ENCODE assay signal across 26 mouse cellular contexts in the genomic region with DNA sequence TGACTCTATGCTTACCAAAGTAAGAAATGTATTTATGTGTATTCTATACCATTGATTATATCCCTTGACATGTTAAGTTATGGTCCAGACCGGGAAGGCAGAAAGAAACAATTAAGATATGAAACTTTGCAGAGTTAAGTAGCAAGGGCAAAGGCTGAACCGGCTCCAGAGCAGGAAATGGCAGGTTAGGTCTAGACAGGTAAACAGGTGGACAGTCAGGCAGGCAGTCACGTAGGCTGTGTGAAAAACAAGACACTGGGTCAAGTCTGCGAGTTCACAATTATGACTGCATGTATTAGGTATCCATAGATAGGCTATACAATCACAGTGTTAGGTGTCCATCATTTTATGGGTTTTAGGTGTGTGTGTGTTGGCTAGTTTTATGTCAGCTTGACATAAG.
A peak's percentile ranks its signal among the peaks of the same experiment; 100 is the strongest.
DNase-seq lines count a peak whose midpoint lies in the region; ATAC-seq lines count a peak whose summit lies in the region.
"Had no signal": no experiment of that assay in that cellular context is flagged by ENCODE, and none has a peak within 500 bp of the region (broad histone marks: within the 10 kb centered on the region; RNA-seq: fewer than 3 reads in every experiment).

No protein-coding gene starts in this region.

- peak; percentile 88 for ATAC-seq in intestine, embryonic 15.5 days
- ATAC-seq in intestine, embryonic 16.5 days = peak; percentile 90
- peak; percentile 69; the same call in 1 of the 2 replicates for ATAC-seq in stomach, embryonic 16.5 days (ENCODE audit: insufficient read depth, low FRiP score)
- ATAC-seq: CD4-positive, CD25-positive, alpha-beta regulatory T cell, adult 4 months; forebrain, embryonic 13.5 days; forebrain, embryonic 15.5 days; forebrain, postnatal 0 days had no signal

- no peaks in the 10 kb centered on the region for H3K27me3 ChIP-seq in intestine, embryonic 15.5 days (replicated peaks)
- no peaks in the 10 kb centered on the region for H3K27me3 ChIP-seq in intestine, embryonic 16.5 days (replicated peaks; ENCODE audit: control insufficient read depth, insufficient read depth, low read length)
- H3K27me3 ChIP-seq in stomach, embryonic 16.5 days (ENCODE audit: control insufficient read depth, insufficient read depth, low read length) = no peaks in the 10 kb centered on the region
- H3K27me3 ChIP-seq in forebrain, embryonic 10.5 days (ENCODE audit: poor library complexity, severe bottlenecking) = no peaks in the 10 kb centered on the region
- H3K27me3 ChIP-seq: CH12.LX; embryonic facial prominence, embryonic 13.5 days; embryonic facial prominence, embryonic 15.5 days; forebrain, embryonic 13.5 days; forebrain, embryonic 15.5 days had no signal

- no peak overlapping the region for H3K4me3 ChIP-seq in intestine, embryonic 15.5 days (replicated peaks)
- H3K4me3 ChIP-seq in intestine, embryonic 16.5 days (ENCODE audit: low read length) = no peak overlapping the region
- H3K4me3 ChIP-seq in stomach, embryonic 16.5 days (replicated peaks; ENCODE audit: low read length) = no peak overlapping the region
- no peak overlapping the region for H3K4me3 ChIP-seq in forebrain, embryonic 10.5 days
- H3K4me3 ChIP-seq: embryonic facial prominence, embryonic 13.5 days; embryonic facial prominence, embryonic 15.5 days; erythroblast, embryonic 14.5 days; forebrain, embryonic 13.5 days; forebrain, embryonic 15.5 days had no signal

- H3K4me1 ChIP-seq in intestine, embryonic 15.5 days (replicated peaks) = no peaks in the 10 kb centered on the region
- H3K4me1 ChIP-seq in intestine, embryonic 16.5 days (ENCODE audit: control insufficient read depth, insufficient read depth, low read length) = 0 out of 2 replicates have a peak, but pooled peaks cover under 1% of the 10 kb centered on the region
- no peaks in the 10 kb centered on the region for H3K4me1 ChIP-seq in stomach, embryonic 16.5 days (ENCODE audit: control insufficient read depth, insufficient read depth, low read length)
- H3K4me1 ChIP-seq in forebrain, embryonic 10.5 days = no peaks in the 10 kb centered on the region
- H3K4me1 ChIP-seq: embryonic facial prominence, embryonic 13.5 days; embryonic facial prominence, embryonic 15.5 days; forebrain, embryonic 13.5 days; forebrain, embryonic 15.5 days had no signal

- H3K27ac ChIP-seq in intestine, embryonic 15.5 days = no peak overlapping the region
- H3K27ac ChIP-seq in intestine, embryonic 16.5 days (ENCODE audit: low read length) = no peak overlapping the region; the same call in 1 of the 2 replicates
- H3K27ac ChIP-seq in stomach, embryonic 16.5 days (ENCODE audit: low read length) = no peak overlapping the region
- H3K27ac ChIP-seq in forebrain, embryonic 10.5 days = no peak overlapping the region
- H3K27ac ChIP-seq: embryonic facial prominence, embryonic 13.5 days; embryonic facial prominence, embryonic 15.5 days; forebrain, embryonic 13.5 days; forebrain, embryonic 15.5 days had no signal

- WGBS in intestine, embryonic 15.5 days = 56% methylated on average over 4 of the region's 4 CpGs
- WGBS in intestine, embryonic 16.5 days = 60% methylated on average over 4 of the region's 4 CpGs
- WGBS in large intestine, adult 2 months = 30% methylated on average over 4 of the region's 4 CpGs
- WGBS in stomach, embryonic 16.5 days = 69% methylated on average over 4 of the region's 4 CpGs
- WGBS in forebrain, embryonic 10.5 days = 90% methylated on average over 4 of the region's 4 CpGs

- no peak overlapping the region for H3K4me2 ChIP-seq in intestine, embryonic 15.5 days (replicated peaks)
- H3K4me2 ChIP-seq in intestine, embryonic 16.5 days (ENCODE audit: low read depth, low read length) = no peak overlapping the region
- H3K4me2 ChIP-seq in stomach, embryonic 16.5 days (ENCODE audit: low read depth, low read length) = no peak overlapping the region
- H3K4me2 ChIP-seq: embryonic facial prominence, embryonic 13.5 days; embryonic facial prominence, embryonic 15.5 days; forebrain, embryonic 13.5 days; forebrain, embryonic 15.5 days had no signal

- H3K9me3 ChIP-seq in intestine, embryonic 15.5 days = no peaks in the 10 kb centered on the region
- no peaks in the 10 kb centered on the region for H3K9me3 ChIP-seq in intestine, embryonic 16.5 days (ENCODE audit: control insufficient read depth, low read length)
- no peaks in the 10 kb centered on the region for H3K9me3 ChIP-seq in stomach, embryonic 16.5 days (replicated peaks; ENCODE audit: control insufficient read depth, low read length)
- no peaks in the 10 kb centered on the region for H3K9me3 ChIP-seq in forebrain, embryonic 10.5 days
- H3K9me3 ChIP-seq: embryonic facial prominence, embryonic 13.5 days; embryonic facial prominence, embryonic 15.5 days; forebrain, embryonic 13.5 days; forebrain, embryonic 15.5 days; G1E had no signal

- H3K9ac ChIP-seq in intestine, embryonic 15.5 days = no peak overlapping the region
- no peak overlapping the region for H3K9ac ChIP-seq in intestine, embryonic 16.5 days (ENCODE audit: low read depth, low read length)
- H3K9ac ChIP-seq in stomach, embryonic 16.5 days (ENCODE audit: low read length) = no peak overlapping the region
- H3K9ac ChIP-seq: embryonic facial prominence, embryonic 13.5 days; embryonic facial prominence, embryonic 15.5 days; forebrain, embryonic 13.5 days; forebrain, embryonic 15.5 days; forebrain, postnatal 0 days had no signal

- H3K36me3 ChIP-seq in intestine, embryonic 15.5 days = no peaks in the 10 kb centered on the region
- no peaks in the 10 kb centered on the region for H3K36me3 ChIP-seq in intestine, embryonic 16.5 days (ENCODE audit: control insufficient read depth, insufficient read depth, low read length)
- no peaks in the 10 kb centered on the region for H3K36me3 ChIP-seq in stomach, embryonic 16.5 days (ENCODE audit: control insufficient read depth, insufficient read depth, low read length)
- no peaks in the 10 kb centered on the region for H3K36me3 ChIP-seq in forebrain, embryonic 10.5 days (replicated peaks)
- H3K36me3 ChIP-seq: embryonic facial prominence, embryonic 13.5 days; embryonic facial prominence, embryonic 15.5 days; forebrain, embryonic 15.5 days; G1E had no signal

- DNase-seq in large intestine, adult 2 months (ENCODE audit: low read depth, low spot score) = peak; percentile 11
- no peak for DNase-seq in forebrain, embryonic 10.5 days (ENCODE audit: extremely low spot score, low spot score)
- DNase-seq in B cell, adult 2 months = no peak
- DNase-seq in cerebellum, postnatal 10 days = no peak
- no peak for DNase-seq in left cerebral cortex, adult 8-10 months (ENCODE audit: low spot score in 2 of 2)
- DNase-seq: adrenal gland, adult 2 months; adrenal gland, postnatal 14 days; adrenal gland, postnatal 36 days; cerebellum, adult 11-12 months; cerebellum, adult 2 months; cerebellum, adult 9-10 months; cerebellum, postnatal 14 days; cerebellum, postnatal 36 days; embryo, embryonic 11 days; forebrain, postnatal 0 days had no signal
